Mouse (Mus musculus): Measurements from ENCODE around the gene Cdhr2.

DNA sequence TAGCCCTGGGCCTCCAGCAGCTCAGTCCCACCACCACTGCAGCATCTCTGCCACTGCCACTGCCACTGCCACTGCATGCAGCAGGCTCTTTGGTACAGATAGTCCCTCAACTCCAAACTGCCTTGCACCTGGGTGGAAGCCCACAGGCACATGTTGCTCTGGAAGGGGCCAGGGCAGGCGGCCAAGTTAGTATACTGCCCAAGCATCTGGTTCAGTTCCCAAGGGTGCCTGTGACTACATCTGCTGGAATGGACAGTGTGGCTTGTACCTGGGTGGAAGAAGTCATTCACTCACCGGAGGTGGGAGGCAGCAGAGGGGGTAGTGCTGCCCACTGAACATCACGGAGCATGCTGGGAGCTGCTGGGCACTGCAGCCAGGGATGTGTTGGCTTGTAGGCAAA, 18.0 kb upstream of the Cdhr2 start:
- no peak for TF ChIP-seq CTCF (IDR thresholded peaks at IDR 0.05; ENCODE audit: borderline replicate concordance, insufficient read depth, low read depth, low read length)
- no peak for TF ChIP-seq POLR2A (IDR thresholded peaks at IDR 0.05; ENCODE audit: borderline replicate concordance, insufficient read depth, low read length)

All from cerebellum, adult 2 months (tissue).